Mouse (Mus musculus) adrenal gland, postnatal 36 days (tissue): ENCODE measurements around the gene Plbd2. TPM values are rescaled to one million over a fixed set of nuclear protein-coding genes. Genes with fewer than 3 reads are reported as not detected.
A peak's percentile ranks its signal among the peaks of the same experiment; 100 is the strongest.

ENCODE experiments used
- DNase-seq, 2 experiments: peaks; one replicate each; pipeline ENCODE4 v3.0.0; 2021; ENCODE audit warnings: mixed read lengths in 1 of 2
- long read RNA-seq, 2 experiments: library from polyadenylated mRNA; stranded (forward); transcript quantifications; one replicate each; pipeline ENCODE4 v2.0.0; 2021; ENCODE audit warnings: borderline sequencing depth in 2 of 2
- total RNA-seq, 2 experiments: library from RNA; stranded (reverse); gene quantifications; 2 replicates each; pipeline ENCODE4 v1.2.3; 2021

Plbd2 gene
- 10 to 100 TPM; 86.9 to 87.9 TPM for total RNA-seq
- long read RNA-seq, experiment 1, full-length matches to known transcripts = 104 of 135 reads
- long read RNA-seq, experiment 1, partial matches to known transcripts = 16 of 135 reads
- long read RNA-seq, experiment 1, other reads (novel, unspliced or antisense) = 15 of 135 reads
- long read RNA-seq, experiment 2, full-length matches to known transcripts = 53 of 64 reads
- long read RNA-seq, experiment 2, partial matches to known transcripts = 10 of 64 reads
- long read RNA-seq, experiment 2, other reads (novel, unspliced or antisense) = 1 of 64 reads

DNA sequence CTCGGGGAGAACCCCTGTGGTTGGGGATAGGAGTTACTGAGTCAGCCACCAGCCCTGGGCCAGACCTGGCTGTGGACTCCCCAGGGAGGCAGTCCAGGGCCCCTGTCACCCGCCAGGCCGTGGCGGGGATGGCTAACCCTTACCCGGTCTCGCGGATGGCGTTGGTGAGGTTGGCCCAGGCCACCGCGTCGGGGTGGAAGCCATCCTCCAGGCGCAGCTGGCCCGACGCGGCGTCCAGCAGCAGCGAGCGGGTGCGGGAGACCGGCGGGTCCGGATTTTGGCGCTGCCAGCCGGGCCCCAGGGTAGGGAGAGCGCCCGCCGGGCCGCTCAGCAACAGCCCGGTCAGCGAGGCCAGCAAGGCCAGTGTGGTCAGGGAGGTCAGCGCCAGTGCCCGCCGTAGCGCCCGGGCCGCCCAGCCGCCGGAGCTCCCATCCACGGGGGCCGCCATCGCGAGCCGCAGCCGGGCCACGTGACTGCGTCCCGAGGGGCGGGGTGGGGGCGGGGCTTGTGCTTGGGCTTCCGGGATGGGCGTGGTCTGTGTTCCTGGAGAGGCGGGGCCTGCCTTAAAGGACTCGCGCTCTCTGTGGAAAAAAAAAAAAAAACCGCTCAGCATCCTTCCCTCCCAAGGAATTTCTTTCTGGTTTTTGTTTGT lies at the start of gene Plbd2:
Gene Plbd2, minus strand, starts transcription at position 482 of the 652 bp plus-strand sequence.
- peak; percentile 86 to 92 for DNase-seq

DNA sequence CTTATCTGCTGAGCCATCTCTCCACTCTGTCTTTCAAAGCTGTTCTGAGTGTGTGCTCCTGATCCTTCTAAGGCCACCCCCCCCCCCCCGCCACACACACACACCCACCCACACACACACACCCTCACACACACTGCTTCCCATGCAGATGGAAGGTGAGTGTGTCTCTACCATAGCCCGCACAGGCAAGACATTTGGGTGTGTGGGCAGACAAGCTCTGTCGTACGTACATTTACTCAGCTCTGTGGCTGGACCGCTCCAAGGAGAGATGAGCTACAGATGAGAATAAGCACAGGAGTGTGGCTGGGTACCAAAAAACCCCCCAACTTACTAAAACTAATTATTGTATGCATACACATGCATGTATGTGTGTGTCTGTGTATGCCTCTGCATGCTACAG lies 47.2 kb upstream of the Plbd2 start:
- no peak for DNase-seq

DNA sequence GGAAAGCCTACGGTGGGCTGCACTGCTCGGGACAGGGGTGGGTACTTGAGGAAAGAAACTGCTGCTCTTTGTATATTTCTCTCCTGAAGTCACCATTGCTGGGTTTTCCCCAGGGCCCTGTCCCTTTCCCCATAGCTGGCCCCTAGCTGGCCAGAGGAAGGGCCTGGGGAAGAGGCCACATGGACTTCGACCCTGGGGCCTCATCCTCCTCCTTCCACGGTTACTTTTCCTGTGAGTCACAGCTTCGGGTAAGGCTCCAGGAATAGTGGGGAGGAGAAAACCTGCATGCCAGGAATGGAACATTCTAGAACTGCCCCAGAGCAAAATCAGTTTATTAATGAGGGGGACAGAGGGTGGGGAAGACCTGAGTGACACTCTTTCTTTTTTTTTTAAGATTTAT lies 46.7 kb upstream of the Plbd2 start:
- no peak for DNase-seq

DNA sequence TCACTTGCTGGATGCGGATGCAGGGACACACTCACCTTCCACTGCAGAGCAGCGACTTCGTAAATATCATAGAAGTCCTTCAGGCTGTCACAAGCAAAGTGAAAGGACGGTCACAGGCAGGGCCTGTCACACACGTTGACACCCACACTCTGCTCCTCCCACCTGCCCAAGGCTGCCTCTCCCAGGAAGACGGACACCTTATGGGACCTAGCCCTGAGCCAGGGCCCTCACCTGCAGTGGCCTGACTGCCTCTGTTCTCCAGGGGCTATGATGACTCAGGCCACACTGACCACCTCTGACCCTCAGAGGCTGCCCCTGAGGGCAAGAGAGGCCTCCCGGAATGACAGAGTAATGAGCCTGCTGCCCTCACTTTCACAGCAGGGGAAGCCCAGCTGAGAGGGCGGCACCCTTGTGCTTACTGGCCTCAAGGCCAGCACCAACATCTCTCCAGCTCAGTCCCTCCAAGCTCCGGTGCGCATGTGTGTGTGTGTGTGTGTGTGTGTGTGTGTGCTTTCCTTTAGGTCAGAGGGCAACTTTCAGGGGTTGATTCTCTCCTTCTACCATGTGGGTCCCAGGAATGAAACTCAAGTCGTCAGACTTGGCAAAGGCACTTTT lies 44.9 kb upstream of the Plbd2 start:
- no peak for DNase-seq

DNA sequence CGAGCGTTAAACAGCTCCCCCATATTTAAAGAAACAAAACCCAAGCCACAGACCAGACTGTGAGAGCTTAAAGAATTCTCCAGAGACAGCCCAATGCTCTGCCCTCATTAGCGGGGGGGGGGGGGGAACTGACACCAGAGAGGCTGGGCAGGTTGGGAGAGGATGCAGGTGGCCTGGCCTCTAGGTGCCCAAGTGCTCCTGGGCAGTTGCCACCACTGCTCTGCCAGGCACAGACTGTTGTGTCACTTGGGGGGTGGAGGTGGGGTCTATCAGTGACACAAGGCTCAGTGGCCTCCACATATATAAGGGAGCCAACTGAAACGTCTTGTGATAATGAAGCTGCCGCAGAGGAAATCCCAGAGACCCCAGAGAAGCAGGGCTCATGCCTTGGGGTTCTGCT lies 33.2 kb upstream of the Plbd2 start:
- no peak for DNase-seq

DNA sequence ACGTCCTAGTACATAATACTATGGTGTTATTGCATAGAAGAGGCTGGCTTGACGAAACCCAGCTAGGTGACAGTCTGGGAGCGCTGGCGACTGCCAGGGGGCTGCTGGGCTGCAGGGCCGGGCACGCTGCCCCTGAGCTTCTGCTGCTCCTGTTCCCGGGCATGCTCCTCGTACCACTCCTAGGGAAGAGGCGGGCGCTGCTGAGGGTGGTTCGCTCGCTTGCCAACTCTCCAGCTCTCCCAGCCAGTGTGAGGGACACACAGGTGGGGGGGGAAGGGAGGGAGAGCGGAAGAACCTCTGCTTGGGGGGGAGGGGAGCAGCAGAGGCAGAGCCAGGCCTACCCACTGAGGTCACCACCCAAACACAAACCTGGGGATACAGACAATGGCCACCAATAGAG lies 32.6 kb upstream of the Plbd2 start:
- DNase-seq = no peak

DNA sequence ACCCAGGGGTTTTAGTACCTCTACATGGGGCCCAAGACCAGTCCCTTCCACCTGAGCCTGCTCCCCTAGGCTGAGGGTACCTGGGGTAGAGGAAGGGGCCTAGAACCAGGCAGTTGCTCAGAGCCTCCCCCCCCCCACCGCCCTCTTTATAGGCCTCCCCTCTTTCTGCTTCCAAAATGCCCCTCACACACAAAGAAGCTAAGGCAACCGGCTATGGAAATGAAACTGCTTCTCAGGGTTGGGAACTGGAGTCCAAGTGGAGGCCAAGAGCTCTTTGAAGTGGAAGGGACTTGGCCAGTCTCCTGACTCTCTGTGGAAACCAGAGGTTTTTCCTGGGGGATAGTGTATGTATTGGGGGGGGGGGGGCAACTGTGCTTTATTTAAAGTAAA lies 31.3 kb upstream of the Plbd2 start:
- DNase-seq = no peak

DNA sequence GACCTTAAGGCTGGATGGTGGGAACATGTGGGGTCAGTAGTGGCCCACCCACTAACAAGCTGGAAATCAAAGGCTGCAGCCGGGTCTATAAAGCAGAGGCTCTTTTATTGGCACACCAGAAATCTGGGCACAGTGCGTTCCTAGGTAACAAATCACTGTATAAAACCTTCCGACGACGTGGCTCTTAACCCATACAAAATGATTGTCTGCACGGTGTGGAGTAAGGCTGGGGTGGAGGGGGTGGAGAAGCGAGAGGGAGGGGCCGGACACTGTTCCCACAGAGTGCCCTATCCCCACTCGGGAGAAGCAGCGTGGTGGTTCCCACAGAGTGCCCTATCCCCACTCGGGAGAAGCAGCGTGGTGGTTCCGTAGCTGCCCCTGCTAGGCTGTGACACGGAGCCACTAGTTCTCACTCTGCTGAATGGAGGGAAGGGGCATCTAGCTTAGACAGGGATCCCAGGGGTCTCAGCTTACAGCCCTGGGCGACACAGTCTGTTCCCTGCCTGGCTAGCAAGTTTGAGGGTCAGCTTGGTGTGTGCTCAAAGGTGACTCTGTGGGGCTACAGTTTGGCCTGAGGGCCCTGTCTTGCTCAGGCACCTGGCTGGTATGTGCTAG lies 30.8 kb upstream of the Plbd2 start:
- no peak for DNase-seq

DNA sequence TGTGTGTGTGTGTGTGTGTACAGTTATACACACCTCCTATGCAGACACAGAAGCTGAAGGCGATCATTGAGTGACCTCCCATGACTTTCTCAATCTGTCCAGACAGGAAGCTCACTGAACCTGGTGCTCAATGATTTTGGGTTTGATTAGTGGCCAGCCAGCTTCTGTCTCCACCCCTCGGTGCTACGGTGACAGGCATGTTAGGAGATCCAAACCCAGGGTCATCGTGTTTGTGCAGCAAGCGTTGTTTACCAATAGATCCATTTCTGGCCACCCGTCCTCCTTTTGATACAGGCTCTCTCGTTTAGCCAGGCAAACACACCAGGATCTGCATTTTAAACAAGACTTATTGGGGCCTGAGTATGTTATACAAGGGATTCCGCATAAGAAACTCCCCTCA lies 28.2 kb upstream of the Plbd2 start:
- no peak for DNase-seq

DNA sequence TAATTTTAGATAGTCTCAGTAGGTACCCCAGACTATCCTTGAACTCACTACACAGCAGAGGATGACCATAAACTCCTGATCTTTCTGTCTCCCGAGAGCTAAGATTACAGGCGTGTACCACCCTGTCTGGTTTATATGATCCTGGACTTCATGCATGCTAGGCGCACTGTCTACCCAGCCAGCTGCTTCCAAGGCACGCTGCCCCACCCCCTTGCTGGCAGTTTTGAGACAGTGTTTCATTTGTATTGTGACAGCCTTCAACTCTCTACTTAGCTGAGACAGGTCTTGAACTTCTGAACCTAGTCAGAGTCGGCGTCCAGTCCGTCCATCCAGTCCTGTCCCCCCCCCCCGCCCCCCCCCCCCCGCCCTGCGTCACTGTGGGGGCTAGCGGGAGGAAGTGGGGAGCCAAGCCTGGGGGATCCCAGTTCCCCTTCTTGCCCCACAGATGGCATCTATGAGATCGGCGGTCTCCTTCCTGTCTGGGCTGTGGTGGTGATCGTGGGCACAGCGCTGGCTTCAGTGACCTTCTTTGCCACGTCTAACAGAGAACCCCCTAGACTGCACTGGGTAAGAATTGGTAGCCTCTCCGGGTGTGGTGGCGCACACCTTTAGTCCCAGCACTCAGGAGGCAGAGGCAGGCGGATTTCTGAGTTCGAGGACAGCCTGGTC lies 24.0 kb upstream of the Plbd2 start:
- DNase-seq = no peak

DNA sequence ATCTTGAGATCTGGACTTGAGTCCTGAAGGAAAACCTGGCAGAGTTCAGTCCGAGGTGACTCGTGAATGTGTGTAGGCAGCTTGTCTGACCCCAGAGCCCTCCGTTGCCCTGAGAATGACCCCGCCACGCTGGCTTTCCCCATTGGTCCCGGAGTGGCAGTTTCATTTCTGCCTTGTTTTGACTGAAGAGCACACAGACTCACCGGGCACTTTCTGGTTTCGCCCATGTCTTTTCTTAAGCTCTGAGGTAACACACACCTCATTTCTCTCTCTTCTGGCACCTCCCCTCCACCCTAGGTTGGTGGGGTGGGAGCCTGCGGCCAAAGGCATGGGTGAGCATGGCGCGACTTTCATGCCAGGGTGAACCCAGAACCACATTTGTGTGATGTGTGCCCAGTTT lies 22.9 kb upstream of the Plbd2 start:
- DNase-seq = no peak

DNA sequence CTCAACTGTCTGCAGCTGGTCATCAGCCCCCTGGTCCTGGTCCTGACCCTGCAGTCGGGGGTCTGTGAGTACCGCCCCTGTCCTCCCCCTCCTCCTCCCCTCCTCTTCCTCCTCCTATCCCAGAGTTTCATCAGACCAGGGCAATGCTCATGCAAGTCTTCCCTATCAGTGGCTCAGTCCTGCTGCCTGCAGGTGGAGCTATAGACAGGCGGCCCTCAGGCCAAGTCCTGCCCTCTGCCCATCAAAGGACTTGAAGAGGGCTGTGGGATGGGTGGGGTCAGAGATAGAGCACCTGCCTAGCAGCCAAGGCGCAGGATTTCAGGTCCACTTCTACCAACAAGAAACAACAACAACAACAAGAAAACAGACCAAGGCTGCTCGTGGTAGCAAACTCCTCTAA lies 22.3 kb upstream of the Plbd2 start:
- no peak for DNase-seq

DNA sequence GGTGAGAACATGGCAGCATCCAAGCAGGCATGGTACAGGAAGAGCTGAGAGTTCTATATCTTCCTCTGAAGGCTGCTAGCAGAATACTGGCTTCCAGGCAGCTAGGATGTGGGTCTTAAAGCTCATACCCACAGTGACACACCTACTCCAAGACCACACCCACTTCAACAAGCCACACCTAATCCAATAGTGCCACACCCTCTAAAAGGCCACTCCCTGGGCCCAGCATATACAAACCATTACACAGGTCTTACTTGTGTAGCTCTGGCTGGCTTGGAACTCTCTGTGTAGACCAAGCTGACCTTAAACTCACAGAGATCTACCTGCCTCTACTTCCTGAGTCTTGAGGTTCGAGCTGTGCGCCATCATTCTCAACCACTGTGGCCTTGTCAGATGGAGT lies 21.3 kb upstream of the Plbd2 start:
- no peak for DNase-seq

DNA sequence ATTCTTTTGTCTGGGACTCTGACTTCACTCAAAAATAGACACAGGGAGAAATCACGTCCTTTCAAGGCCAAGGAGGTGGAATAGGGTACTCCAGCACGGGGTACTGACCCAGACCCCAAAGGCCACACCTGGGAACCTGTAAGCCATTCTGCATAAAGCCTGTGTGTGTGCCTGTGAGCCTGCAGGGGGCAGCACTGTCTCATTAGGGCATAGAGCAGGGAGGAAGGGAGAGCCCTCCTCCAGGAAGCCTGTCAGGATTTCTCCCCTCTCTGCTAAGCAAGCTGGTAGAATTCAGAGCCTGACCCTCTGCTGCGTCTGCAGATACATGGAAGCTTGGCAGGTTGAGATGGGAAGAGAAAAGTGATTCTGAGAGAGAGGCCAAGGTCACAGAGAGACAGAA lies 19.2 kb upstream of the Plbd2 start:
- DNase-seq = peak; percentile 48 to 64

DNA sequence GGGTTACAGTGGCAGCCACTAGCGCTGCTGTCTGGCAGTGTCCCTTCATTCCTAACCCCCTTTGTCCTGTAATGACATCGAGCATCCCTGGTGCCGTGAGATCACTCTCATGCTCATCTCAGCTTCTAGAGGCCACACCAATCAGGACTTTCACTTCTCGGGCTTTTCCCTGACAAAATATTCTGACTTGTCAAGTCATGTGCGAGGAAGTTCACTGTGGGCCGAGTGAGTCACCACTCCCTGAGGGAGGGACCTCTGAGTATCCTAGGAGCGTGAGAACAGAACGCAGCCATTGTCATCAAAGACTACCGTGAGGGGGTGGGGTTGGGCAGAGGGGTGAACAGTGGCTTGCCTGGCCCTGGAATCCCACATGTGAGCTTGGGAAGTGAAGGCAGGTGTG lies 14.1 kb upstream of the Plbd2 start:
- peak; percentile 71 to 78 for DNase-seq

DNA sequence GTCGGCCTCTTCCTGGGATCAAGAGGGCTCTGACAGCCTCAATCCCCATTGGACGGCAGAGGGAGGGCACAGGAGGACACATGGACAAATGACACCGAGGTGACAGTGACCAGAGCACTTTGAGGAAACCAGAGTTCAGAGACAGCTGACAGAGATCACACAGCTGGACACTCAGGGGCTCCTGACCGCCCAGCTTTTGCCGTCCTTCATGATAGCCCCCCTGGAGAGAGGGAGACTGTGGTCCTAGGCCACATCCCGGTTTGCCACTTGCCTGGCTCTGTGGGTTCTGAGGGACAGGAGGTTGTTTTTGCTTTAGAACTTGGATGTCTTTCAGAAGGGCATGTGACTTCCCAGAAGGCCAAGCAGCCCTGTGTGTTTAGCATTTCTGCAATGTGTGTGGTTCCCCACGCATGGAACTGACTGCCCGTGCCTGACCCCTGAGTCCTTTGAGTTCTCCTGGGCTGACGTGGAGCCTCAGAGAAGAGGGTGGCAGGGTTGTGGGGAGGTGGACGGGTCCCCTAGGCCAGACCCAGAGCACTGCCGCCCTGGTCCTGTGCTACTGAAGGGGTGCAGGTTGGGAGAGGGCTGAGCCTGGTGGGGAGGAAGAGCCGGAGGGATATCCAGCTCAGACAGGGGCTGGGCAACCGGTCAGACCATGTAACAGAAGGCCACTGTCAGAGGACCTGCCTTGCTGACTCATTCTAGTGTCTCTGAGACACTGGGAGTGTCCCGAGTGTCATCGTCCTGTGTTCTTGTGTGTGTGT lies 13.0 kb upstream of the Plbd2 start:
- DNase-seq = peak; percentile 55 to 58

DNA sequence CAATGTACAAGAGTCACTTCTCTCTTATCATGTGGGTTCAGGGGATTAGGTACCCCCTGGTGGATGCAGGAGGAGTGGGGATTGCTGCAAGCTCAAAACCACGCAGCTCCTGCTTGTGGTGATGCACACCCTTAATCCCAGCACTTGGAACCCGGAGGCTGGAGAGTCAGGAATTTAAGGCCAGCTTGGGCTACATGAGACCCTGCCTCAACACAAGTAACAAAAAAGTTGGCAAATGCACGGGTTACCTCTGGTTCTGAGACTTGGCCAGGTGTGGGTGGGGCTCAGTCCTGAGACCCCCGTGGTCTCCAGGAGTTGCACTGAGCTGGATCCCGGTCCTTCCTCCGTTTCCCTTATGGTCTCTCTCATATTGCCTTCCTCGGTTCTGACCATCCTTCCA lies 12.0 kb upstream of the Plbd2 start:
- no peak for DNase-seq

DNA sequence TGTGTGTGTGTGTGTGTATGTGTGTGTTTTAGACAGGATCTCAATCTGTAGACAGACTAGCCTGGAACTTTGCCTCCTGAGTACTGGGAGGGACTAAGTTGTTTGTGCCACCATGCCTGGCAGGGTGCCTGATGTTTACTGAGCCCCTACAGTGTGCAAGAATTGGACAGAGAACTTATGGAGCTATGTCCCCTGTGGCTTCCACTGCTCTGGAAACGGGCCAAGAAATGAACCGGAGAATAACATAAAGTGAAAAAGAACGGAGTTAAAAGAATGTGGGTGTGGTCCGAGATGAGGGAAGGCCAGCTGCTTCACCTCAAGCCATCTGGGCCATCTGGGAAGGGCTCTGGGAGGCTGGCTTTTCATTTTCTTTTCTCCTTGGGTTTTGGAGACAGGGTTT lies 11.3 kb upstream of the Plbd2 start:
- DNase-seq = peak in 1 of 2 experiments; percentile 45

DNA sequence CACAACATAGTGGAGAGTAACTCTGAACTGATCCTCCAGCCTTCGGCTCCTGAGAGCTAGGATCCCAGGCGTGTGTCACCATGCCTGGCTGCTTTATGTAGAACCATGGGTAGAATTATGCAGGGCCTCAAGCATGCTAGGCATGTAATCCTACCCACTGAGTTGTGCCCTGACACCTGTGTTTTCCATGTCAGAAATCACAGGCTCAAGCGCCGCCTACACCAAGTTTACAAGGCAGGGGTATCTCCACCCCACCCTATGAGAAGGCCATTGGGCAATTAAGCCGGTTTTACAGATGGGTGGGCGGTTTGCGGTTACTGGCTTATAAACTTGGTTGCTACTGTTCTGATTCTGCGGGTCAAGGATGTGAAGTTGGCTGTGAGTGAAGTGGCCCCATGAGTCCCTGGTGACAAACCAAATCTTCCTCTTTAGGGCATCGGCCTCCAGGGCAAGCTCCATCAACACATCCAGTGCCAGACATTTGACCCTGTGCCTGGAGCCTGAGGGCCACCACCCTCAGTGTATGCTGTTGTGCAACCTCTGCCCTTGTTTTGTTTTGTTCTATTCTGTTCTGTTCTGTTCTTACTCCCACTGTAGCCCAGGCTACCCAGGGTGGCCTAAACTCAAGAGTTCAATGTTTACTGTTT lies 10.7 kb upstream of the Plbd2 start:
- DNase-seq = peak; percentile 51 to 71

DNA sequence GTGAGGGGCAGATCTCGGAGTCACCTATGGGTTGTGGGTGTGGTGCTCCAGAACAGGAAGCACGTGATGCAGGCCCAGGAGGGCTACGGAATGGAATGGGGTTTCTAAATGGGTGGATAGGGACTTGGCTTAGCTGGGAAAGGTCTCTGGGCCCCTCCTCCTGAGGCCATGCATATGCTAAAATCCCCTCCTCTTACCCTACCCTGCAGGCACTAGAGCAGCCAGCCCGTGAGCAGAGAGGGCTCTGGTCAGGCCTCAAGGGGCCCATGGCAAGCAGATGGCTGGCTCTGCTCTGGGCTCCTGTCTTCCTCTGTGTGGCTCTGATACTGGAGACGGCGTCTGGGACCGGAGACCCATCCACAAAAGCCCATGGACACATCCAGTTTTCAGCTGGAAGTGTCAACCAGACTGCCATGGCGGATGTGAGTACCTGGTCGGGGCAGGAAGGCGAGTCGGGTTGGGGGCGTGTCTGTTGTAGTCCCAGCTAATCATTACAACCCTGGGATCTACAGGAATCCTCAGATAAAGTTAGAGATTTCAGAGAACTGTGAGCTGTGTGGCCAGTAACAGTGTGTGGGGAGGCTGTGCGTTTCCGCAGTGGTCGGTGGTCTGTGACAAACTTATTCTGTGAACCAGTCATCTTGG lies 9.6 kb upstream of the Plbd2 start:
- no peak for DNase-seq
